Mouse (Mus musculus) kidney, adult 18-20 months (tissue): ENCODE results near the gene Gm10375.
"Not testable (repeated sequence)": the region's sequence is repeated elsewhere in the genome, so short reads cannot be mapped to it uniquely, and the experiment has no call there.

Source experiments
- DNase-seq: peaks from one replicate; pipeline ENCODE4 v3.0.0; 2021

Gene Gm10375

GRCm38 (mm10) chr14:43607913-43608312, at the start of gene Gm10375:
Gm10375 (minus strand) TSS chr14:43608013.
- DNase-seq: not testable (repeated sequence)

- not testable (repeated sequence) for DNase-seq
Observed at GRCm38 (mm10) chr14:43579046-43579445, 28.8 kb downstream of the Gm10375 start, which contains the start of gene Gm17654. Gm17654 (minus strand) TSS chr14:43579146.

DNA sequence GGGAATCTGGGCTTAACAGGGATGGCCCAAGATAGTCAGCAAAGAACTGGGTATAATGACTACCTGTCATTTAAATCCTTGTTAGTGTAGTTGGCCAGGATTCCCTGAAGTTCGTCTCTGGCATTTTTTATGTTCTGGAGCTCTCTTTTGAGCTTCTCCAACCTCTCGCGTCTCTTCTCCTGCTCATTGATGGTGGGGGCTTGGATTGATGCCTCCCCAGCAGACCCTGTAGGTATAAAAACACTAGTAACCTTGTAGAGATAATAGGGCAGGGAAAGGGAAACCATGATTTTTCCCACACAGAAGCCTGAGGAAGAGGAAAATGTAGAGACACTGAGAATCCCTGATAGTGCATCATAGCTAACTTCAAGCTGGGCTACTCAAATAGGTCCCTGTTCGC, 29.8 kb downstream of the Gm10375 start:
- DNase-seq: not testable (repeated sequence)
